Mouse (Mus musculus) limb, embryonic 14.5 days (tissue): ENCODE measurements at regions not wholly inside any gene's neighbourhood (a gene's known extent, or its start where the extent isn't known, plus 50 kb on each side); places are given as distances from the start of the nearest gene placed in this dataset.

Experiments used
- ATAC-seq: fragments of 200-750 bp; cut with Nextera tagmentation; 2 replicates; pipeline ENCODE4 v1.8.0; 2017; ENCODE audit warnings: low read depth, moderate number of reproducible peaks, moderate TSS enrichment; ENCODE audit not compliant: low FRiP score
- DNase-seq: peaks from one replicate; pipeline ENCODE4 v3.0.0-alpha.2; 2015; ENCODE audit warnings: low spot score
- H3K27ac ChIP-seq: fragments of 300-500 bp; sonication (generic); replicated peaks from 2 replicates; pipeline ENCODE4 v1.5.1; 2014; ENCODE audit warnings: low read depth, mild to moderate bottlenecking, low read length, moderate library complexity, mixed read lengths
- H3K27me3 ChIP-seq: fragments of 300-500 bp; sonication (generic); 2 replicates; pipeline ENCODE4 v1.6.1; 2014; ENCODE audit warnings: low read length, mixed read lengths; ENCODE audit not compliant: control insufficient read depth, insufficient read depth
- H3K36me3 ChIP-seq: fragments of 300-500 bp; sonication (generic); 2 replicates; pipeline ENCODE4 v1.6.1; 2014; ENCODE audit warnings: mild to moderate bottlenecking, low read length, moderate library complexity, mixed read lengths; ENCODE audit not compliant: control insufficient read depth, insufficient read depth
- H3K4me1 ChIP-seq: fragments of 300-500 bp; sonication (generic); 2 replicates; pipeline ENCODE4 v1.6.1; 2014; ENCODE audit warnings: antibody characterized with exemption, low read length, mixed read lengths; ENCODE audit not compliant: control insufficient read depth, insufficient read depth
- H3K4me2 ChIP-seq: fragments of 300-500 bp; sonication (generic); replicated peaks from 2 replicates; pipeline ENCODE4 v1.6.1; 2014; ENCODE audit warnings: low read depth, mild to moderate bottlenecking, low read length, moderate library complexity; ENCODE audit not compliant: severe bottlenecking
- H3K4me3 ChIP-seq: fragments of 300-500 bp; sonication (generic); replicated peaks from 2 replicates; pipeline ENCODE4 v1.5.1; 2014; ENCODE audit warnings: low read length
- H3K9ac ChIP-seq: fragments of 300-500 bp; sonication (generic); 2 replicates; pipeline ENCODE4 v1.6.1; 2014; ENCODE audit warnings: mild to moderate bottlenecking, low read depth, low read length, moderate library complexity; ENCODE audit not compliant: severe bottlenecking
- H3K9me3 ChIP-seq: fragments of 300-500 bp; sonication (generic); 2 replicates; pipeline ENCODE4 v1.6.1; 2016; ENCODE audit warnings: low read length; ENCODE audit not compliant: control insufficient read depth
- POLR2A ChIP-seq: fragments of 200-500 bp; IDR thresholded peaks from 2 replicates; pipeline ENCODE4 v1.8.0; 2012; ENCODE audit warnings: inconsistent platforms, mild to moderate bottlenecking, moderate library complexity, borderline replicate concordance; ENCODE audit not compliant: insufficient read depth, insufficient read length; ENCODE audit errors: extremely low read depth
- WGBS: fragments of 180-500 bp; shearing (Covaris S2); extraction: QIAGEN DNeasy Blood & Tissue Kit; methylation state at CpG from one replicate; pipeline ENCODE4 v1.1.7; 2014; 5-methylcytosine and 5-hydroxymethylcytosine counted together

- H3K27me3 ChIP-seq: no peaks in the 10 kb centered on the region
- 69% methylated on average over 3 of the region's 3 CpGs for WGBS
- DNase-seq (no peak), ATAC-seq (no peak)
- no peak overlapping the region for H3K27ac ChIP-seq
- no peak overlapping the region for H3K4me2 ChIP-seq
- H3K4me1 ChIP-seq: peaks cover 6% of the 10 kb centered on the region; the same call in 1 of the 2 replicates
- H3K36me3 ChIP-seq: no peaks in the 10 kb centered on the region
- H3K9ac ChIP-seq: no peak overlapping the region
- no peak overlapping the region for H3K4me3 ChIP-seq
- no peak for TF ChIP-seq POLR2A
- H3K9me3 ChIP-seq: no peaks in the 10 kb centered on the region
These were observed 54.8 kb downstream of the Tmem30b start for GRCm38 (mm10) chr12:73491370-73491769.

GRCm38 (mm10) chr12:73482858-73483257, 63.3 kb downstream of the Tmem30b start:
- Histone ChIP-seq H3K27ac (no peak overlapping the region), H3K36me3 (no peaks in the 10 kb centered on the region), H3K4me2 (no peak overlapping the region), H3K4me3 (no peak overlapping the region), H3K27me3 (no peaks in the 10 kb centered on the region), H3K9ac (no peak overlapping the region), H3K4me1 (peaks cover 16% of the 10 kb centered on the region), H3K9me3 (no peaks in the 10 kb centered on the region)
- TF ChIP-seq POLR2A: no peak
- ATAC-seq: no peak
- 87% methylated on average over 2 of the region's 2 CpGs for WGBS
- DNase-seq: no peak

- Histone ChIP-seq H3K9ac (no peak overlapping the region), H3K36me3 (no peaks in the 10 kb centered on the region), H3K9me3 (no peaks in the 10 kb centered on the region), H3K4me1 (peaks cover 16% of the 10 kb centered on the region), H3K27ac (no peak overlapping the region), H3K4me3 (no peak overlapping the region), H3K4me2 (no peak overlapping the region), H3K27me3 (no peaks in the 10 kb centered on the region)
- 85% methylated on average over 6 of the region's 6 CpGs for WGBS
- TF ChIP-seq POLR2A: no peak
- DNase-seq (no peak), ATAC-seq (no peak)
These were observed 63.9 kb downstream of the Tmem30b start for GRCm38 (mm10) chr12:73482275-73482674.

- Histone ChIP-seq H3K9me3 (no peaks in the 10 kb centered on the region), H3K9ac (no peak overlapping the region), H3K36me3 (no peaks in the 10 kb centered on the region), H3K27ac (no peak overlapping the region), H3K27me3 (no peaks in the 10 kb centered on the region), H3K4me2 (no peak overlapping the region), H3K4me1 (peaks cover 17% of the 10 kb centered on the region), H3K4me3 (no peak overlapping the region)
- TF ChIP-seq POLR2A: no peak
- ATAC-seq (no peak), DNase-seq (no peak)
- 81% methylated on average over 3 of the region's 3 CpGs for WGBS
These were observed 64.5 kb downstream of the Tmem30b start for GRCm38 (mm10) chr12:73481705-73482104.

- TF ChIP-seq POLR2A: no peak
- DNase-seq (no peak), ATAC-seq (no peak)
- WGBS: 92% methylated on average over 6 of the region's 6 CpGs
- H3K27ac ChIP-seq: no peak overlapping the region
- H3K9me3 ChIP-seq: no peaks in the 10 kb centered on the region
- no peak overlapping the region for H3K4me3 ChIP-seq
- peaks cover 18% of the 10 kb centered on the region for H3K4me1 ChIP-seq
- no peaks in the 10 kb centered on the region for H3K27me3 ChIP-seq
- H3K4me2 ChIP-seq: no peak overlapping the region
- H3K36me3 ChIP-seq: no peaks in the 10 kb centered on the region
- H3K9ac ChIP-seq: no peak overlapping the region
These were observed 65.0 kb downstream of the Tmem30b start for GRCm38 (mm10) chr12:73481165-73481564.

GRCm38 (mm10) chr12:73480610-73480971, 65.6 kb downstream of the Tmem30b start:
- no peak for ATAC-seq
- Histone ChIP-seq H3K9ac (no peak overlapping the region), H3K4me3 (no peak overlapping the region), H3K27me3 (no peaks in the 10 kb centered on the region), H3K4me1 (peaks cover 17% of the 10 kb centered on the region), H3K36me3 (no peaks in the 10 kb centered on the region), H3K27ac (no peak overlapping the region), H3K9me3 (no peaks in the 10 kb centered on the region), H3K4me2 (no peak overlapping the region)
- 82% methylated on average over 6 of the region's 6 CpGs for WGBS
- TF ChIP-seq POLR2A: no peak
- no peak for DNase-seq
